Mouse (Mus musculus) CH12.LX (cell line): ENCODE results near the gene Prdm12. TPM values are rescaled to one million over a fixed set of nuclear protein-coding genes. Genes with fewer than 3 reads are reported as not detected.
A peak's percentile ranks its signal among the peaks of the same experiment; 100 is the strongest.

Experiments used
- DNase-seq: peaks from one replicate; pipeline ENCODE4 v3.0.0-alpha.2; 2013; ENCODE audit errors: extremely low read depth
- H3K27ac ChIP-seq: 2 replicates; pipeline ENCODE4 v1.5.1; 2012; ENCODE audit warnings: low read depth, mild to moderate bottlenecking, control low read depth, moderate library complexity; ENCODE audit not compliant: insufficient read depth
- H3K27me3 ChIP-seq: replicated peaks from 2 replicates; pipeline ENCODE3; 2012; ENCODE audit warnings: inconsistent platforms
- H3K36me3 ChIP-seq, 2 experiments: replicated peaks in 1 of 2; 2 replicates each; pipeline versions ENCODE3 to v1.6.1; 2012; ENCODE audit warnings: inconsistent platforms in 1 of 2, low read length in 1 of 2, mild to moderate bottlenecking in 1 of 2, mixed read lengths in 1 of 2, moderate library complexity in 1 of 2; ENCODE audit not compliant: control insufficient read depth in 1 of 2, insufficient read depth in 1 of 2
- H3K4me1 ChIP-seq, 2 experiments: 2 replicates each; pipeline ENCODE4 v1.6.1; 2012; ENCODE audit warnings: inconsistent platforms in 1 of 2, moderate library complexity in 1 of 2; ENCODE audit not compliant: insufficient read depth in 2 of 2, control insufficient read depth in 1 of 2
- H3K4me2 ChIP-seq: 2 replicates; pipeline ENCODE4 v1.6.1; 2012; ENCODE audit warnings: low read depth, mild to moderate bottlenecking, control low read depth; ENCODE audit not compliant: poor library complexity, insufficient read depth, severe bottlenecking
- H3K4me3 ChIP-seq, 3 experiments: fragments of 150-350 bp in 1 of 3; sonication (generic) in 1 of 3; replicated peaks in 1 of 3; 2 replicates each; pipeline versions ENCODE3 to v1.5.1; 2011 to 2012; ENCODE audit warnings: low read depth in 2 of 3, low read length in 2 of 3, mild to moderate bottlenecking in 2 of 3, moderate library complexity in 2 of 3, control low read depth in 1 of 3, improper control_type of control experiment in 1 of 3, inconsistent platforms in 1 of 3, mixed read lengths in 1 of 3; ENCODE audit not compliant: poor library complexity in 1 of 3
- H3K79me2 ChIP-seq: replicated peaks from 2 replicates; pipeline ENCODE4 v1.6.1; 2012; ENCODE audit warnings: mild to moderate bottlenecking, moderate library complexity; ENCODE audit not compliant: control insufficient read depth, poor library complexity, insufficient read depth, severe bottlenecking; ENCODE audit errors: extremely low read depth
- H3K9ac ChIP-seq: 2 replicates; pipeline ENCODE4 v1.6.1; 2012; ENCODE audit warnings: low read depth, mild to moderate bottlenecking, control low read depth, moderate library complexity; ENCODE audit not compliant: insufficient read depth
- H3K9me3 ChIP-seq: replicated peaks from 2 replicates; pipeline ENCODE3; 2012; ENCODE audit warnings: low read length, inconsistent platforms, mixed read lengths
- CHD2 ChIP-seq: IDR thresholded peaks from 2 replicates; pipeline ENCODE4 v1.6.1; 2011; ENCODE audit warnings: low read length, improper control_type of control experiment
- CTCF ChIP-seq, 2 experiments: IDR thresholded peaks in 1 of 2; conservative IDR thresholded peaks in 1 of 2; 2 replicates each; pipeline ENCODE4 v1.5.1; 2011 to 2012; ENCODE audit warnings: low read depth in 2 of 2, low read length in 2 of 2, improper control_type of control experiment in 1 of 2, inconsistent platforms in 1 of 2, mild to moderate bottlenecking in 1 of 2, moderate library complexity in 1 of 2
- E2F4 ChIP-seq: IDR thresholded peaks from 2 replicates; pipeline ENCODE4 v1.6.1; 2011; ENCODE audit warnings: low read depth, low read length, improper control_type of control experiment; ENCODE audit not compliant: insufficient replicate concordance
- KAT2A ChIP-seq: IDR thresholded peaks from 2 replicates; pipeline ENCODE4 v1.6.1; 2012; ENCODE audit warnings: low read length, improper control_type of control experiment, inconsistent platforms; ENCODE audit not compliant: insufficient replicate concordance
- MAFK ChIP-seq: IDR thresholded peaks from 2 replicates; pipeline ENCODE4 v1.6.1; 2011; ENCODE audit warnings: low read length, improper control_type of control experiment; ENCODE audit not compliant: insufficient replicate concordance
- NELFE ChIP-seq: IDR thresholded peaks from 2 replicates; pipeline ENCODE4 v1.6.1; 2011; ENCODE audit warnings: low read depth, low read length, improper control_type of control experiment
- RAD21 ChIP-seq: IDR thresholded peaks from 2 replicates; pipeline ENCODE4 v1.6.1; 2011; ENCODE audit warnings: low read depth, mild to moderate bottlenecking, low read length, improper control_type of control experiment, moderate library complexity
- SIN3A ChIP-seq: IDR thresholded peaks from 2 replicates; pipeline ENCODE4 v1.6.1; 2012; ENCODE audit warnings: low read length, improper control_type of control experiment, inconsistent platforms
- SMC3 ChIP-seq: IDR thresholded peaks from 2 replicates; pipeline ENCODE4 v1.6.1; 2011; ENCODE audit warnings: low read depth, low read length, improper control_type of control experiment
- TCF12 ChIP-seq: IDR thresholded peaks from 2 replicates; pipeline ENCODE4 v1.6.1; 2014; ENCODE audit warnings: low read depth, mild to moderate bottlenecking, inconsistent platforms, low read length, improper control_type of control experiment
- UBTF ChIP-seq: IDR thresholded peaks from 2 replicates; pipeline ENCODE4 v1.6.1; 2012; ENCODE audit warnings: low read depth, mild to moderate bottlenecking, inconsistent platforms, low read length, improper control_type of control experiment, moderate library complexity
- USF2 ChIP-seq: conservative IDR thresholded peaks from 2 replicates; pipeline ENCODE4 v1.6.1; 2011; ENCODE audit warnings: low read depth, low read length, improper control_type of control experiment
- dilution Hi-C: fragments of 300-500 bp; cut with MboI; formaldehyde crosslinking; loops from 2 replicates; pipeline ENCODE4 v1.14.3; 2020; ENCODE audit warnings: low sequenced_read_pairs; ENCODE audit not compliant: extremely low pct_unique_long_range_greater_than_20kb, extremely low pct_ligation_motif_present
- in situ Hi-C: fragments of 300-500 bp; cut with MboI; formaldehyde crosslinking; loops from 3 replicates; pipeline ENCODE4 v1.14.3; 2019; ENCODE audit warnings: low sequenced_read_pairs, low pct_ligation_motif_present, low pct_unique_long_range_greater_than_20kb, mixed read lengths
- polyA plus RNA-seq: library from polyadenylated mRNA; unstranded; fragments of >175 nt; gene quantifications from 2 replicates; pipeline ENCODE4 v1.2.1, GENCODE M21; 2012; ENCODE audit warnings: low read depth; ENCODE audit not compliant: insufficient read length
- total RNA-seq, 2 experiments: library from RNA; depleted of rRNA; stranded (reverse); fragments of 300-350 nt in 1 of 2; fragments of >200 nt in 1 of 2; gene quantifications; 2 replicates each; pipeline ENCODE4 v1.2.3; 2012 to 2014

Gene Prdm12
- total and polyA plus RNA-seq, 3 experiments: not detected

GRCm38 (mm10) chr2:31654854-31655559 is 15.2 kb downstream of the Prdm12 start:
- H3K4me3 ChIP-seq: peak overlapping the region in 1 of 3 experiments; percentile 41
- in situ Hi-C loops: loop anchor here (5.0 kb wide), 1 partner anchor 173 kb away; no protein-coding TSS in a partner anchor

GRCm38 (mm10) chr2:31656374-31656773 is 16.5 kb downstream of the Prdm12 start:
- no peaks in the 10 kb centered on the region for H3K36me3 ChIP-seq
- H3K27me3 ChIP-seq: peaks cover 30% of the 10 kb centered on the region
- no peak overlapping the region for H3K9ac ChIP-seq
- no peak for DNase-seq
- dilution Hi-C loops: no loop called here
- in situ Hi-C loops: no loop called here
- no peak overlapping the region for H3K4me2 ChIP-seq
- TF ChIP-seq USF2 (no peak), SIN3A (no peak), KAT2A (no peak), NELFE (no peak), E2F4 (no peak), TCF12 (no peak), CHD2 (no peak), UBTF (no peak)
- H3K79me2 ChIP-seq: no peaks in the 10 kb centered on the region
- peaks cover 23% of the 10 kb centered on the region for H3K9me3 ChIP-seq
- H3K4me1 ChIP-seq: no peaks in the 10 kb centered on the region
- no peak overlapping the region for H3K27ac ChIP-seq
- no peak overlapping the region for H3K4me3 ChIP-seq

More at GRCm38 (mm10) chr2:31654854-31655559, 15.2 kb downstream of the Prdm12 start:
- dilution Hi-C loops: no loop called here
- Histone ChIP-seq H3K9ac (no peak overlapping the region), H3K9me3 (peaks cover 23% of the 10 kb centered on the region), H3K79me2 (no peaks in the 10 kb centered on the region), H3K4me1 (no peaks in the 10 kb centered on the region), H3K4me2 (peak overlapping the region; percentile 32; the same call in 1 of the 2 replicates), H3K27ac (no peak overlapping the region), H3K36me3 (no peaks in the 10 kb centered on the region), H3K27me3 (peaks cover 41% of the 10 kb centered on the region)
- DNase-seq: no peak
- TF ChIP-seq MAFK (no peak), CTCF (conservative IDR thresholded peaks at IDR 0.05 in 1 of 2, IDR thresholded peaks at IDR 0.05 in 1 of 2; ENCODE audit: low read depth in 2 of 2, low read length in 2 of 2) (peak in 1 of 2 experiments; percentile 64; a peak in 2 of 4 replicates), SMC3 (peak; percentile 64), RAD21 (peak; percentile 31)
